Mouse (Mus musculus) inflammation-experienced regulatory T-cells (primary cell): ENCODE results near the gene Lpo. TPM values are rescaled to one million over a fixed set of nuclear protein-coding genes. Genes with fewer than 3 reads are reported as not detected.

ENCODE experiments used
- polyA plus RNA-seq, 2 experiments: library from polyadenylated mRNA; unstranded; fragments of 100-300 nt; shearing (Covaris generic); gene quantifications; one replicate each; pipeline ENCODE4 v1.2.1; 2017

Gene Lpo
- polyA plus RNA-seq: 10 to 100 TPM in 1 of 2 experiments, 1 to 10 TPM in 1; 2.0 to 13.4 TPM

GRCm38 (mm10) chr11:87828239-87828900, at the start of gene Lpo:
Gene Lpo, minus strand, starts transcription at chr11:87828289.

GRCm38 (mm10) chr11:87875436-87875835, 47.3 kb upstream of the Lpo start, which contains the start of gene Epx:
Gene Epx, minus strand, starts transcription at chr11:87875536.

GRCm38 (mm10) chr11:87852690-87853596, 24.9 kb upstream of the Lpo start, which contains the start of gene Mks1:
Gene Mks1, plus strand, starts transcription at chr11:87853215.

GRCm38 (mm10) chr11:87793460-87793859, 34.6 kb downstream of the Lpo start, which contains the start of gene Mpo:
Gene Mpo, plus strand, starts transcription at chr11:87793581.

GRCm38 (mm10) chr11:87760301-87761081, 67.6 kb downstream of the Lpo start, which contains the start of gene Tspoap1:
Gene Tspoap1, plus strand, starts transcription at chr11:87760541.

Other genes starting within 250 kb of the Lpo start
- 10 to 100 TPM; 26.7 to 34.1 TPM for gene Mtmr4, start 236.1 kb downstream of the Lpo start, polyA plus RNA-seq
- under 1 TPM; 0.10 to 0.66 TPM for gene Hsf5, start 211.1 kb downstream of the Lpo start, polyA plus RNA-seq
- 10 to 100 TPM; 42.6 to 79.4 TPM for gene Rnf43, start 165.6 kb downstream of the Lpo start, polyA plus RNA-seq
- 100 to 1,000 TPM; 376 to 391 TPM for gene Supt4a, start 90.7 kb downstream of the Lpo start, polyA plus RNA-seq
- gene Tspoap1, start 67.7 kb downstream of the Lpo start, polyA plus RNA-seq: 10 to 100 TPM; 13.4 to 17.8 TPM
- 1 to 10 TPM in 1 of 2 experiments, under 1 TPM in 1; 0.87 to 4.1 TPM for gene Mpo, start 34.7 kb downstream of the Lpo start, polyA plus RNA-seq
- gene Mks1, start 24.9 kb upstream of the Lpo start, polyA plus RNA-seq: 10 to 100 TPM in 1 of 2 experiments, 1 to 10 TPM in 1; 9.3 to 15.8 TPM
- under 1 TPM in 1 of 2 experiments, not detected in 1; 0.17 TPM for gene Epx, start 47.2 kb upstream of the Lpo start, polyA plus RNA-seq
- gene Olfr462, start 64.0 kb upstream of the Lpo start, polyA plus RNA-seq: under 1 TPM; 0.04 to 0.99 TPM
- not detected for gene Olfr463, start 69.1 kb upstream of the Lpo start, polyA plus RNA-seq
- under 1 TPM in 1 of 2 experiments, not detected in 1; 0.12 TPM for gene Olfr464, start 92.7 kb upstream of the Lpo start, polyA plus RNA-seq
- gene Dynll2, start 159.2 kb upstream of the Lpo start, polyA plus RNA-seq: 10 to 100 TPM; 15.8 to 22.8 TPM
- 100 to 1,000 TPM; 224 to 238 TPM for gene Srsf1, start 219.1 kb upstream of the Lpo start, polyA plus RNA-seq
- gene Vezf1, start 240.0 kb upstream of the Lpo start, polyA plus RNA-seq: 10 to 100 TPM; 43.4 to 46.9 TPM